Mouse (Mus musculus): Measurements from ENCODE around the gene Fam222b. TPM values are rescaled to one million over a fixed set of nuclear protein-coding genes. Genes with fewer than 3 reads are reported as not detected.

The Fam222b gene
- polyA plus RNA-seq, 1 experiment from 2014 or later: 15.2 TPM

- H3K9ac ChIP-seq (replicated peaks; ENCODE audit: low read depth, low read length): peak overlapping the region; percentile 69
- peak; percentile 86 for ATAC-seq (ENCODE audit: insufficient number of reproducible peaks, insufficient read depth, low FRiP score, low read depth)
- H3K4me1 ChIP-seq (ENCODE audit: control insufficient read depth, insufficient read depth, low read length): peaks cover 40% of the 10 kb centered on the region
- H3K27me3 ChIP-seq (ENCODE audit: control insufficient read depth, insufficient read depth, low read length): no peaks in the 10 kb centered on the region
- peak overlapping the region; percentile 98 for H3K27ac ChIP-seq (ENCODE audit: low read length)
- no peaks in the 10 kb centered on the region for H3K9me3 ChIP-seq (ENCODE audit: control insufficient read depth, low read depth, low read length)
- H3K4me3 ChIP-seq (ENCODE audit: low read depth, low read length): peak overlapping the region; percentile 56
- under 1% methylated on average over 75 of the region's 84 CpGs for WGBS
- peak overlapping the region; percentile 94 for H3K4me2 ChIP-seq (replicated peaks; ENCODE audit: low read depth, low read length)
- peaks cover 23% of the 10 kb centered on the region for H3K36me3 ChIP-seq (ENCODE audit: control insufficient read depth, insufficient read depth, low read length)
Observed at GRCm38 (mm10) chr11:78177903-78178858, 83.7 kb downstream of the Fam222b start.

- H3K4me2 ChIP-seq (replicated peaks; ENCODE audit: low read depth, low read length): peak overlapping the region; percentile 94
- peak overlapping the region; percentile 69 for H3K9ac ChIP-seq (replicated peaks; ENCODE audit: low read depth, low read length)
- H3K4me1 ChIP-seq (ENCODE audit: control insufficient read depth, insufficient read depth, low read length): peaks cover 40% of the 10 kb centered on the region
- peak overlapping the region; percentile 98 for H3K27ac ChIP-seq (ENCODE audit: low read length)
- H3K4me3 ChIP-seq (ENCODE audit: low read depth, low read length): peak overlapping the region; percentile 56
- no peaks in the 10 kb centered on the region for H3K27me3 ChIP-seq (ENCODE audit: control insufficient read depth, insufficient read depth, low read length)
- no peaks in the 10 kb centered on the region for H3K9me3 ChIP-seq (ENCODE audit: control insufficient read depth, low read depth, low read length)
- ATAC-seq (ENCODE audit: insufficient number of reproducible peaks, insufficient read depth, low FRiP score, low read depth): 0 out of 2 replicates have a peak, but pooled peaks have one; percentile 1
- under 1% methylated on average over 29 of the region's 29 CpGs for WGBS
- H3K36me3 ChIP-seq (ENCODE audit: control insufficient read depth, insufficient read depth, low read length): peaks cover 23% of the 10 kb centered on the region
Observed at GRCm38 (mm10) chr11:78178859-78179437, 84.5 kb downstream of the Fam222b start.

- no peak for ATAC-seq (ENCODE audit: insufficient number of reproducible peaks, insufficient read depth, low FRiP score, low read depth)
- H3K4me3 ChIP-seq (ENCODE audit: low read depth, low read length): peak overlapping the region; percentile 56
Observed at GRCm38 (mm10) chr11:78179438-78179999, 85.1 kb downstream of the Fam222b start.

GRCm38 (mm10) chr11:78180081-78180761 is 85.8 kb downstream of the Fam222b start:
- no peak for ATAC-seq (ENCODE audit: insufficient number of reproducible peaks, insufficient read depth, low FRiP score, low read depth)
- Histone ChIP-seq H3K36me3 (ENCODE audit: control insufficient read depth, insufficient read depth, low read length) (peaks cover 23% of the 10 kb centered on the region), H3K4me2 (replicated peaks; ENCODE audit: low read depth, low read length) (peak overlapping the region; percentile 94), H3K9me3 (ENCODE audit: control insufficient read depth, low read depth, low read length) (no peaks in the 10 kb centered on the region), H3K27ac (ENCODE audit: low read length) (no peak overlapping the region), H3K4me3 (ENCODE audit: low read depth, low read length) (0 out of 2 replicates have a peak overlapping the region, but pooled peaks have one; percentile 56), H3K9ac (replicated peaks; ENCODE audit: low read depth, low read length) (no peak overlapping the region), H3K4me1 (ENCODE audit: control insufficient read depth, insufficient read depth, low read length) (peaks cover 40% of the 10 kb centered on the region), H3K27me3 (ENCODE audit: control insufficient read depth, insufficient read depth, low read length) (no peaks in the 10 kb centered on the region)
- WGBS: 67% methylated on average over 6 of the region's 6 CpGs

More at GRCm38 (mm10) chr11:78179438-78179999, 85.1 kb downstream of the Fam222b start:
- no peaks in the 10 kb centered on the region for H3K9me3 ChIP-seq (ENCODE audit: control insufficient read depth, low read depth, low read length)
- peak overlapping the region; percentile 94 for H3K4me2 ChIP-seq (replicated peaks; ENCODE audit: low read depth, low read length)
- no peaks in the 10 kb centered on the region for H3K27me3 ChIP-seq (ENCODE audit: control insufficient read depth, insufficient read depth, low read length)
- H3K27ac ChIP-seq (ENCODE audit: low read length): peak overlapping the region; percentile 98; the same call in 1 of the 2 replicates
- peak overlapping the region; percentile 69; the same call in 1 of the 2 replicates for H3K9ac ChIP-seq (replicated peaks; ENCODE audit: low read depth, low read length)
- 24% methylated on average over 8 of the region's 8 CpGs for WGBS
- peaks cover 40% of the 10 kb centered on the region for H3K4me1 ChIP-seq (ENCODE audit: control insufficient read depth, insufficient read depth, low read length)
- H3K36me3 ChIP-seq (ENCODE audit: control insufficient read depth, insufficient read depth, low read length): peaks cover 23% of the 10 kb centered on the region

GRCm38 (mm10) chr11:78181830-78182357 is 87.4 kb downstream of the Fam222b start:
- 33% methylated on average over 2 of the region's 2 CpGs for WGBS
- no peaks in the 10 kb centered on the region for H3K27me3 ChIP-seq (ENCODE audit: control insufficient read depth, insufficient read depth, low read length)
- H3K36me3 ChIP-seq (ENCODE audit: control insufficient read depth, insufficient read depth, low read length): peaks cover 23% of the 10 kb centered on the region
- peak overlapping the region; percentile 75 for H3K4me2 ChIP-seq (replicated peaks; ENCODE audit: low read depth, low read length)
- H3K4me3 ChIP-seq (ENCODE audit: low read depth, low read length): peak overlapping the region; percentile 98
- no peaks in the 10 kb centered on the region for H3K9me3 ChIP-seq (ENCODE audit: control insufficient read depth, low read depth, low read length)
- H3K27ac ChIP-seq (ENCODE audit: low read length): no peak overlapping the region
- peaks cover 36% of the 10 kb centered on the region for H3K4me1 ChIP-seq (ENCODE audit: control insufficient read depth, insufficient read depth, low read length)
- no peak for ATAC-seq (ENCODE audit: insufficient number of reproducible peaks, insufficient read depth, low FRiP score, low read depth)
- H3K9ac ChIP-seq (replicated peaks; ENCODE audit: low read depth, low read length): peak overlapping the region; percentile 94; the same call in 1 of the 2 replicates

GRCm38 (mm10) chr11:78182450-78182849 is 88.0 kb downstream of the Fam222b start:
- H3K4me3 ChIP-seq (ENCODE audit: low read depth, low read length): peak overlapping the region; percentile 98
- H3K27ac ChIP-seq (ENCODE audit: low read length): peak overlapping the region; percentile 15; the same call in 1 of the 2 replicates
- H3K36me3 ChIP-seq (ENCODE audit: control insufficient read depth, insufficient read depth, low read length): peaks cover 23% of the 10 kb centered on the region
- H3K9ac ChIP-seq (replicated peaks; ENCODE audit: low read depth, low read length): peak overlapping the region; percentile 94
- H3K4me1 ChIP-seq (ENCODE audit: control insufficient read depth, insufficient read depth, low read length): peaks cover 32% of the 10 kb centered on the region
- no peaks in the 10 kb centered on the region for H3K9me3 ChIP-seq (ENCODE audit: control insufficient read depth, low read depth, low read length)
- H3K4me2 ChIP-seq (replicated peaks; ENCODE audit: low read depth, low read length): peak overlapping the region; percentile 75
- no peak for ATAC-seq (ENCODE audit: insufficient number of reproducible peaks, insufficient read depth, low FRiP score, low read depth)
- no peaks in the 10 kb centered on the region for H3K27me3 ChIP-seq (ENCODE audit: control insufficient read depth, insufficient read depth, low read length)
- 4% methylated on average over 7 of the region's 7 CpGs for WGBS

- peak within 1 kb of the TSS; percentile 98 for H3K4me3 ChIP-seq (ENCODE audit: low read depth, low read length)
- H3K27me3 ChIP-seq (ENCODE audit: control insufficient read depth, insufficient read depth, low read length): no peaks in the 10 kb centered on the region
- peak; percentile 88 for ATAC-seq (ENCODE audit: insufficient number of reproducible peaks, insufficient read depth, low FRiP score, low read depth)
- H3K4me2 ChIP-seq (replicated peaks; ENCODE audit: low read depth, low read length): peak within 1 kb of the TSS; percentile 75
- peaks cover 23% of the 10 kb centered on the region for H3K36me3 ChIP-seq (ENCODE audit: control insufficient read depth, insufficient read depth, low read length)
- WGBS: under 1% methylated on average over 38 of the region's 38 CpGs
- H3K9me3 ChIP-seq (ENCODE audit: control insufficient read depth, low read depth, low read length): no peaks in the 10 kb centered on the region
- peaks cover 36% of the 10 kb centered on the region for H3K4me1 ChIP-seq (ENCODE audit: control insufficient read depth, insufficient read depth, low read length)
- H3K27ac ChIP-seq (ENCODE audit: low read length): peak within 1 kb of the TSS; percentile 91
- H3K9ac ChIP-seq (replicated peaks; ENCODE audit: low read depth, low read length): peak within 1 kb of the TSS; percentile 94
Observed at GRCm38 (mm10) chr11:78182961-78183844, 88.7 kb downstream of the Fam222b start, which contains the start of gene Rpl23a. Rpl23a (minus strand) TSS chr11:78183584.

Data from stomach, embryonic 14.5 days (tissue).